Mouse (Mus musculus): ENCODE data around the gene Sugct.

DNA sequence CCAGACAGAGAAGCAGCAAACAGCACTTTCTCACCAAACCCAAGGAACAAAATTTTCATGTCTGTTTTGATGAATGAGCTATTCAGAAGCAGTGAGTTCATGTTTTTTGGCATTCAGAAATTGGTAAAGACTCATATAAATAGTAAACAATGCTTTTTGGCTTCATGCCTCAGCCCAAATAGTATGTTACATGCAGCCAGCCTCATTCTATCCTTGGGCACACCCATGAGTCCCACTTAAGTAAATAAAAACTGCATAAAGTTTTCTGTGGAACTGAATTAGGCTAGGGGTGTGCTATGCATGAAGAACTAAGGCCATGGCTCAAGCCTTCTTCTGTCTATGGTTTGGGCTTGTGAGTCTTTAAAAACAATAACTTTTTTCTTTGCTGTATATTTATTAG is 779.7 kb downstream of the Sugct start:
- TF ChIP-seq CTCF (IDR thresholded peaks at IDR 0.05; ENCODE audit: low read depth) (no peak), EP300 (IDR thresholded peaks at IDR 0.05; ENCODE audit: low read depth) (no peak)
